Mouse (Mus musculus) heart, embryonic 14.5 days (tissue): ENCODE measurements around the gene Ints13. TPM values are rescaled to one million over a fixed set of nuclear protein-coding genes. Genes with fewer than 3 reads are reported as not detected.
A peak's percentile ranks its signal among the peaks of the same experiment; 100 is the strongest.

ENCODE experiments used
- ATAC-seq: fragments of 200-750 bp; cut with Nextera tagmentation; 2 replicates; pipeline ENCODE4 v1.8.0; 2017; ENCODE audit warnings: low read depth, moderate TSS enrichment; ENCODE audit not compliant: insufficient number of reproducible peaks, insufficient read depth, low FRiP score
- H3K27ac ChIP-seq, 2 experiments: fragments of 200-500 bp in 1 of 2; fragments of 300-500 bp in 1 of 2; sonication (generic) in 1 of 2; replicated peaks in 1 of 2; 2 replicates each; pipeline ENCODE4 v1.5.1; 2012 to 2014; ENCODE audit warnings: low read depth in 2 of 2, low read length in 2 of 2, control low read depth in 1 of 2, mild to moderate bottlenecking in 1 of 2, mixed read lengths in 1 of 2; ENCODE audit not compliant: control insufficient read depth in 1 of 2, insufficient read depth in 1 of 2
- H3K27me3 ChIP-seq: fragments of 300-500 bp; sonication (generic); 2 replicates; pipeline ENCODE4 v1.6.1; 2014; ENCODE audit warnings: mild to moderate bottlenecking, low read length, control low read depth; ENCODE audit not compliant: control insufficient read depth, insufficient read depth
- H3K36me3 ChIP-seq: fragments of 300-500 bp; sonication (generic); 2 replicates; pipeline ENCODE4 v1.6.1; 2014; ENCODE audit warnings: mild to moderate bottlenecking, control low read depth, low read length, mixed read lengths; ENCODE audit not compliant: control insufficient read depth, insufficient read depth
- H3K4me1 ChIP-seq, 2 experiments: fragments of 200-500 bp in 1 of 2; fragments of 300-500 bp in 1 of 2; sonication (generic) in 1 of 2; 2 replicates each; pipeline ENCODE4 v1.6.1; 2012 to 2014; ENCODE audit warnings: low read length in 2 of 2, control low read depth in 1 of 2, mixed read lengths in 1 of 2; ENCODE audit not compliant: control insufficient read depth in 2 of 2, insufficient read depth in 2 of 2
- H3K4me2 ChIP-seq: fragments of 300-500 bp; sonication (generic); 2 replicates; pipeline ENCODE4 v1.6.1; 2014; ENCODE audit warnings: mild to moderate bottlenecking, low read length
- H3K4me3 ChIP-seq, 2 experiments: fragments of 200-500 bp in 1 of 2; fragments of 300-500 bp in 1 of 2; sonication (generic) in 1 of 2; 2 replicates each; pipeline ENCODE4 v1.5.1; 2012 to 2014; ENCODE audit warnings: low read length in 2 of 2, mild to moderate bottlenecking in 2 of 2, control low read depth in 1 of 2, low read depth in 1 of 2, moderate library complexity in 1 of 2; ENCODE audit not compliant: control insufficient read depth in 1 of 2, insufficient read depth in 1 of 2
- H3K9ac ChIP-seq: fragments of 300-500 bp; sonication (generic); 2 replicates; pipeline ENCODE4 v1.6.1; 2014; ENCODE audit warnings: mild to moderate bottlenecking, low read length
- H3K9me3 ChIP-seq: fragments of 300-500 bp; sonication (generic); 2 replicates; pipeline ENCODE4 v1.6.1; 2016; ENCODE audit warnings: low read length, control low read depth; ENCODE audit not compliant: control insufficient read depth
- WGBS: fragments of 180-500 bp; shearing (Covaris S2); extraction: QIAGEN DNeasy Blood & Tissue Kit; methylation state at CpG from one replicate; pipeline ENCODE4 v1.1.7; 2014; 5-methylcytosine and 5-hydroxymethylcytosine counted together
- polyA plus RNA-seq: library from polyadenylated mRNA; unstranded; fragments of >200 nt; fragmentation: Nextera tagmentation; extraction: Ambion mirVana; gene quantifications from 2 replicates; pipeline ENCODE4 v1.2.1, GENCODE M21; 2014

Ints13 gene
- polyA plus RNA-seq, 1 experiment from 2014 or later = 41.3 TPM

- 0 out of 2 replicates have a peak, but pooled peaks cover 6% of the 10 kb centered on the region for H3K9me3 ChIP-seq
- H3K36me3 ChIP-seq = no peaks in the 10 kb centered on the region
- H3K4me3 ChIP-seq = no peak overlapping the region
- H3K9ac ChIP-seq = no peak overlapping the region
- no peak overlapping the region for H3K27ac ChIP-seq
- H3K4me2 ChIP-seq = no peak overlapping the region
- 68% methylated on average over 2 of the region's 2 CpGs for WGBS
- peaks cover 6 to 12% of the 10 kb centered on the region in 2 experiments; a peak in 2 of 4 replicates for H3K4me1 ChIP-seq
- no peaks in the 10 kb centered on the region for H3K27me3 ChIP-seq
- no peak for ATAC-seq
These were observed 52.1 kb downstream of the Ints13 start for GRCm38 (mm10) chr6:146525500-146525899.

GRCm38 (mm10) chr6:146521456-146522245, 56.0 kb downstream of the Ints13 start:
- Histone ChIP-seq H3K27ac (no peak overlapping the region), H3K36me3 (no peaks in the 10 kb centered on the region), H3K4me1 (peaks cover 0 to 4% of the 10 kb centered on the region in 2 experiments; a peak in 1 of 4 replicates), H3K4me3 (no peak overlapping the region), H3K27me3 (no peaks in the 10 kb centered on the region), H3K4me2 (no peak overlapping the region), H3K9me3 (0 out of 2 replicates have a peak, but pooled peaks cover 6% of the 10 kb centered on the region), H3K9ac (no peak overlapping the region)
- WGBS = 75% methylated on average over 5 of the region's 5 CpGs
- ATAC-seq = no peak

GRCm38 (mm10) chr6:146519019-146519418, 58.6 kb downstream of the Ints13 start:
- no peaks in the 10 kb centered on the region for H3K27me3 ChIP-seq
- no peak for ATAC-seq
- no peak overlapping the region for H3K27ac ChIP-seq
- H3K9me3 ChIP-seq = 0 out of 2 replicates have a peak, but pooled peaks cover 6% of the 10 kb centered on the region
- no peak overlapping the region for H3K4me3 ChIP-seq
- no peak overlapping the region for H3K4me2 ChIP-seq
- 70% methylated on average over 2 of the region's 2 CpGs for WGBS
- peaks cover 7 to 9% of the 10 kb centered on the region in 2 experiments for H3K4me1 ChIP-seq
- no peak overlapping the region for H3K9ac ChIP-seq
- no peaks in the 10 kb centered on the region for H3K36me3 ChIP-seq

GRCm38 (mm10) chr6:146515936-146516335, 61.7 kb downstream of the Ints13 start:
- no peaks in the 10 kb centered on the region for H3K27me3 ChIP-seq
- H3K4me2 ChIP-seq = no peak overlapping the region
- no peak overlapping the region for H3K4me3 ChIP-seq
- H3K4me1 ChIP-seq = peaks cover 16 to 24% of the 10 kb centered on the region in 2 experiments
- ATAC-seq = no peak
- 76% methylated on average over 6 of the region's 6 CpGs for WGBS
- H3K27ac ChIP-seq = no peak overlapping the region
- no peak overlapping the region for H3K9ac ChIP-seq
- no peaks in the 10 kb centered on the region for H3K36me3 ChIP-seq
- H3K9me3 ChIP-seq = no peaks in the 10 kb centered on the region

GRCm38 (mm10) chr6:146514531-146514948, 63.1 kb downstream of the Ints13 start:
- peak; percentile 55; the same call in 1 of the 2 replicates for ATAC-seq
- Histone ChIP-seq H3K27ac (peak overlapping the region in 1 of 2 experiments; percentile 57; a peak in 1 of 4 replicates), H3K9ac (no peak overlapping the region), H3K36me3 (no peaks in the 10 kb centered on the region), H3K4me1 (peaks cover 16 to 26% of the 10 kb centered on the region in 2 experiments), H3K4me2 (no peak overlapping the region), H3K9me3 (no peaks in the 10 kb centered on the region), H3K4me3 (no peak overlapping the region), H3K27me3 (no peaks in the 10 kb centered on the region)
- WGBS = 41% methylated on average over 7 of the region's 7 CpGs

- peak overlapping the region in 1 of 2 experiments; percentile 57; a peak in 2 of 4 replicates for H3K27ac ChIP-seq
- 0 out of 2 replicates have a peak overlapping the region, but pooled peaks have one; percentile 0 for H3K4me2 ChIP-seq
- ATAC-seq = no peak
- H3K27me3 ChIP-seq = no peaks in the 10 kb centered on the region
- 8% methylated on average over 5 of the region's 5 CpGs for WGBS
- no peak overlapping the region for H3K9ac ChIP-seq
- peaks cover 16 to 26% of the 10 kb centered on the region in 2 experiments for H3K4me1 ChIP-seq
- no peak overlapping the region for H3K4me3 ChIP-seq
- H3K9me3 ChIP-seq = no peaks in the 10 kb centered on the region
- no peaks in the 10 kb centered on the region for H3K36me3 ChIP-seq
These were observed 63.7 kb downstream of the Ints13 start for GRCm38 (mm10) chr6:146513899-146514298.

- WGBS = 65% methylated on average over 8 of the region's 8 CpGs
- H3K4me3 ChIP-seq = no peak overlapping the region
- H3K27ac ChIP-seq = peak overlapping the region in 1 of 2 experiments; percentile 57; a peak in 2 of 4 replicates
- H3K9me3 ChIP-seq = no peaks in the 10 kb centered on the region
- no peak overlapping the region for H3K9ac ChIP-seq
- no peak overlapping the region for H3K4me2 ChIP-seq
- H3K4me1 ChIP-seq = peaks cover 16 to 26% of the 10 kb centered on the region in 2 experiments
- no peaks in the 10 kb centered on the region for H3K36me3 ChIP-seq
- H3K27me3 ChIP-seq = no peaks in the 10 kb centered on the region
- no peak for ATAC-seq
These were observed 64.3 kb downstream of the Ints13 start for GRCm38 (mm10) chr6:146513384-146513783.
